Mouse (Mus musculus) midbrain, embryonic 12.5 days (tissue): ENCODE results near the gene Creg1. TPM values are rescaled to one million over a fixed set of nuclear protein-coding genes. Genes with fewer than 3 reads are reported as not detected.
"Not testable (repeated sequence)": the region's sequence is repeated elsewhere in the genome, so short reads cannot be mapped to it uniquely, and the experiment has no call there.

Experiments used
- ATAC-seq: fragments of 200-750 bp; cut with Nextera tagmentation; 2 replicates; pipeline ENCODE4 v1.8.0; 2017; ENCODE audit warnings: low read depth, moderate TSS enrichment, moderate library complexity; ENCODE audit not compliant: low FRiP score
- H3K27ac ChIP-seq: fragments of 300-500 bp; sonication (generic); replicated peaks from 2 replicates; pipeline ENCODE4 v1.5.1; 2016; ENCODE audit warnings: mild to moderate bottlenecking
- H3K27me3 ChIP-seq: fragments of 300-500 bp; sonication (generic); 2 replicates; pipeline ENCODE4 v1.6.1; 2016; ENCODE audit warnings: mild to moderate bottlenecking
- H3K36me3 ChIP-seq: fragments of 300-500 bp; sonication (generic); 2 replicates; pipeline ENCODE4 v1.6.1; 2016
- H3K4me1 ChIP-seq: fragments of 300-500 bp; sonication (generic); 2 replicates; pipeline ENCODE4 v1.6.1; 2016
- H3K4me2 ChIP-seq: fragments of 300-500 bp; sonication (generic); replicated peaks from 2 replicates; pipeline ENCODE4 v1.6.1; 2016; ENCODE audit warnings: mild to moderate bottlenecking, moderate library complexity
- H3K4me3 ChIP-seq: fragments of 300-500 bp; sonication (generic); 2 replicates; pipeline ENCODE4 v1.5.1; 2016; ENCODE audit warnings: mild to moderate bottlenecking
- H3K9ac ChIP-seq: fragments of 300-500 bp; sonication (generic); replicated peaks from 2 replicates; pipeline ENCODE4 v1.6.1; 2016; ENCODE audit warnings: mild to moderate bottlenecking, moderate library complexity
- H3K9me3 ChIP-seq: fragments of 300-500 bp; sonication (generic); 2 replicates; pipeline ENCODE4 v1.6.1; 2016; ENCODE audit warnings: mild to moderate bottlenecking
- WGBS: fragments of 180-500 bp; shearing (Covaris S2); methylation state at CpG from one replicate; pipeline ENCODE4 v1.1.7; 2016; 5-methylcytosine and 5-hydroxymethylcytosine counted together
- polyA plus RNA-seq: library from polyadenylated mRNA; unstranded; fragments of >200 nt; fragmentation: Nextera tagmentation; extraction: Ambion mirVana; gene quantifications from 2 replicates; pipeline ENCODE4 v1.2.1, GENCODE M21; 2016

The Creg1 gene
- polyA plus RNA-seq, 1 experiment from 2014 or later, result 31.6 TPM

GRCm38 (mm10) chr1:165755194-165755593 lies 8.4 kb upstream of the Creg1 start:
- Histone ChIP-seq H3K9me3 (no peaks in the 10 kb centered on the region), H3K36me3 (no peaks in the 10 kb centered on the region), H3K4me3 (no peak overlapping the region), H3K4me2 (no peak overlapping the region), H3K9ac (no peak overlapping the region), H3K27me3 (no peaks in the 10 kb centered on the region), H3K4me1 (no peaks in the 10 kb centered on the region), H3K27ac (no peak overlapping the region)
- no peak for ATAC-seq
- WGBS, result 78% methylated on average over 4 of the region's 4 CpGs

GRCm38 (mm10) chr1:165761522-165762305 lies 1.8 kb upstream of the Creg1 start:
- ATAC-seq, result no peak
- H3K9ac ChIP-seq, result no peak overlapping the region
- no peak overlapping the region for H3K4me2 ChIP-seq
- no peak overlapping the region for H3K4me3 ChIP-seq
- H3K27ac ChIP-seq, result no peak overlapping the region
- peaks cover 25% of the 10 kb centered on the region for H3K27me3 ChIP-seq
- no peaks in the 10 kb centered on the region for H3K9me3 ChIP-seq
- no peaks in the 10 kb centered on the region for H3K36me3 ChIP-seq
- peaks cover 9% of the 10 kb centered on the region for H3K4me1 ChIP-seq
- 77% methylated on average over 3 of the region's 3 CpGs for WGBS

DNA sequence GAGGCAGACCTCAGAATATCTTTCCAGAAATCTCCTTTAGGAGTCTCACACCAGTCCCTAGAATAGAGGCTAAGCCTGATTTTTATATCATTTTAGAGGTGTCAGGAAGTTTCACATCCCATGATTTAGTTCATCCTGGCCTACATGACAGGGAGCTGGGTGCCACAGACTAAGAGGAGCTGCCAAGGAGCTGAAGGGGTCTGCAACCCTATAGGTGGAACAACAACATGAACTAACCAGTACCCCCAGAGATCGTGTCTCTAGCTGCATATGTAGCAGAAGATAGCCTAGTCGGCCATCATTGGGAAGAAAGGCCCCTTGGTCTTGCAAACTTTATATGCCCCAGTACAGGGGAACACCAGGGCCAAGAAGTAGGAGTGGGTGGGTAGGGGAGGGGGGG lies 1.0 kb upstream of the Creg1 start:
- WGBS, result 88% methylated on average over 2 of the region's 2 CpGs
- not testable (repeated sequence) for H3K27ac ChIP-seq, H3K36me3 ChIP-seq, ATAC-seq, H3K4me2 ChIP-seq, H3K9me3 ChIP-seq, H3K4me1 ChIP-seq, H3K9ac ChIP-seq, H3K4me3 ChIP-seq
- H3K27me3 ChIP-seq, result peaks cover 32% of the 10 kb centered on the region

- Histone ChIP-seq H3K4me2 (peak overlapping the region; percentile 96), H3K4me3 (peak overlapping the region; percentile 77), H3K36me3 (no peaks in the 10 kb centered on the region), H3K27ac (no peak overlapping the region), H3K9me3 (no peaks in the 10 kb centered on the region), H3K9ac (no peak overlapping the region), H3K4me1 (peaks cover 9% of the 10 kb centered on the region), H3K27me3 (peaks cover 35% of the 10 kb centered on the region)
- peak; percentile 36; the same call in 1 of the 2 replicates for ATAC-seq
- 33% methylated on average over 14 of the region's 14 CpGs for WGBS
Observed at GRCm38 (mm10) chr1:165762914-165763634, 472 bp upstream of the Creg1 start.

DNA sequence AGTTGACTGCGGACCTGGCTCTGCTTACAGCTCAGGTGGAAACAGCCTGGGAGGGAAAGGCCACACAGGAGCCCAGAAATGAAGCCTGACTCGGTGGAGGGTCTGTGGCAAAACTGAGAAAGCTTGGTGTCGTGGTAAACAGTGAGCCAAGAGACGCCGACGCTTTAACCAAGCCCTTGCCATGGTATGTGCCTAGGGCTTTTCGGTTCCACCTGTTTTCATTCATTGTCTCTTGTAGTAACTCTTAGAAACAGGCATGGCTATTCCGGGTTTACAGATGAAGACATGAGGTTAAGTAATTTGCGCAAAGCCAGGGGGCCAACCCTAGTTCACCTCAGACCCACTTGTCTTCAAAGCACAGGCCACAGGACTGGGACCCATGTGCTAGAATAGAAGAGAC lies 1.0 kb downstream of the Creg1 start:
- 54% methylated on average over 9 of the region's 9 CpGs for WGBS
- H3K9ac ChIP-seq, result peak overlapping the region; percentile 73; the same call in 1 of the 2 replicates

DNA sequence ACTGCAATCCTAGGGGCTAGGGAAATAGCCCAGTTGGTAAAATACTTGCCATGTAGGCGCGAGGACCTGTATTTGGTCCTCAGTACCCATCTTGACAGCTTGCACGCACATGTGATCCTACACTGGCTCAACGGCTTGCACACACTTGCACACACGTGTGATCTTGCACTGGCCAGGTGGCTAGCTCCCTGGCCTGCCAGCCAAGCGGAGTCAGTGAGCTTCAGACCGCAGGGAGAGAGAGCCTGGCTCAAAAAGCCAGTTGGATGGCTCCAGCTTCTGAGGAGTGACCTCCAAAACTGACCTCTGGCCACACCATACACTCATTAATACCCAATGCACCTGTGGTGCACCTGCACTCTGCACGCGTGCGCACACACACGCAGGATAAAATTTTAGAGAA lies 1.5 kb downstream of the Creg1 start:
- Histone ChIP-seq H3K4me2 (no peak overlapping the region), H3K4me3 (no peak overlapping the region), H3K9me3 (no peaks in the 10 kb centered on the region), H3K9ac (no peak overlapping the region), H3K36me3 (no peaks in the 10 kb centered on the region), H3K4me1 (peaks cover 9% of the 10 kb centered on the region), H3K27me3 (peaks cover 35% of the 10 kb centered on the region), H3K27ac (no peak overlapping the region)
- ATAC-seq, result no peak
- WGBS, result 84% methylated on average over 11 of the region's 11 CpGs

More for the DNA sequence above, 1.0 kb downstream of the Creg1 start:
- H3K4me2 ChIP-seq, result peak overlapping the region; percentile 96
- ATAC-seq, result no peak
- peak overlapping the region; percentile 77 for H3K4me3 ChIP-seq
- no peaks in the 10 kb centered on the region for H3K36me3 ChIP-seq
- H3K27ac ChIP-seq, result no peak overlapping the region
- no peaks in the 10 kb centered on the region for H3K9me3 ChIP-seq
- peaks cover 9% of the 10 kb centered on the region for H3K4me1 ChIP-seq
- H3K27me3 ChIP-seq, result peaks cover 35% of the 10 kb centered on the region

- ATAC-seq, result no peak
- 86% methylated on average over 17 of the region's 17 CpGs for WGBS
- H3K9me3 ChIP-seq, result no peaks in the 10 kb centered on the region
- peaks cover 35% of the 10 kb centered on the region for H3K27me3 ChIP-seq
- H3K4me2 ChIP-seq, result no peak overlapping the region
- no peaks in the 10 kb centered on the region for H3K36me3 ChIP-seq
- H3K4me3 ChIP-seq, result no peak overlapping the region
- no peak overlapping the region for H3K27ac ChIP-seq
- peaks cover 9% of the 10 kb centered on the region for H3K4me1 ChIP-seq
- H3K9ac ChIP-seq, result no peak overlapping the region
Observed at GRCm38 (mm10) chr1:165765651-165766294, 2.2 kb downstream of the Creg1 start.

DNA sequence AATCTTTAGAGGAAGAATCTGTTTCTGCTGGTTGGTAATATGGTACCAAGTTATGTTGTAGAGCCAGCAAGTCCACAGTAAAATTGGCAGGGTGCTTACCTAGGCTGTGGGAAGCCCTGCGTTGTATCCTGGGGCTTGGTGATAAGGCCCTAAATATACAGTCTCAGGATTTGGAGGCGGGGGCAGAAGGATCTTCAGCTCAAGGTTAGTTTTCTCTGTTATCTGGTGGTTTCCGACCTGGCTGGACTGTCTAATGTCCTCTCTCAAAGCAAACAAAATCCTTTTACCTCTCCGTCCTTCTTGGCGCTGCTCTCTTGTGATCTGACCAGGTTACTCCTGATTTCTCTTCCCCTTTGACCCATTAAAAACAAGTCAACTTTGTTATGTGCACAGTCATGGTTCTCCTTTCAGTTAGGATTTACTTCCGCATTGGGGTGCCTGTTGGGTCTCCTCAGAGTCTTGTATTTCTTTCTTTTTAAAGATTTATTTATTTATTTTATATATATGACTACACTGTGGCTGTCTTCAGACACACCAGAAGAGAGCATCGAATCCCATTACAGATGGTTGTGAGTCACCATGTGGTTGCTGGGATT lies 2.8 kb downstream of the Creg1 start:
- H3K36me3 ChIP-seq, result no peaks in the 10 kb centered on the region
- no peak overlapping the region for H3K4me2 ChIP-seq
- no peak overlapping the region for H3K27ac ChIP-seq
- peaks cover 33% of the 10 kb centered on the region for H3K27me3 ChIP-seq
- peaks cover 9% of the 10 kb centered on the region for H3K4me1 ChIP-seq
- WGBS, result 88% methylated on average over 7 of the region's 7 CpGs
- no peak overlapping the region for H3K4me3 ChIP-seq
- no peak for ATAC-seq
- no peak overlapping the region for H3K9ac ChIP-seq
- H3K9me3 ChIP-seq, result no peaks in the 10 kb centered on the region

- no peak overlapping the region for H3K27ac ChIP-seq
- H3K9me3 ChIP-seq, result no peaks in the 10 kb centered on the region
- H3K36me3 ChIP-seq, result no peaks in the 10 kb centered on the region
- no peak overlapping the region for H3K4me2 ChIP-seq
- 86% methylated on average over 9 of the region's 9 CpGs for WGBS
- no peak overlapping the region for H3K9ac ChIP-seq
- H3K4me1 ChIP-seq, result peaks cover 5% of the 10 kb centered on the region
- H3K27me3 ChIP-seq, result peaks cover 34% of the 10 kb centered on the region
- H3K4me3 ChIP-seq, result no peak overlapping the region
- no peak for ATAC-seq
Observed at GRCm38 (mm10) chr1:165768894-165769512, 5.5 kb downstream of the Creg1 start.

DNA sequence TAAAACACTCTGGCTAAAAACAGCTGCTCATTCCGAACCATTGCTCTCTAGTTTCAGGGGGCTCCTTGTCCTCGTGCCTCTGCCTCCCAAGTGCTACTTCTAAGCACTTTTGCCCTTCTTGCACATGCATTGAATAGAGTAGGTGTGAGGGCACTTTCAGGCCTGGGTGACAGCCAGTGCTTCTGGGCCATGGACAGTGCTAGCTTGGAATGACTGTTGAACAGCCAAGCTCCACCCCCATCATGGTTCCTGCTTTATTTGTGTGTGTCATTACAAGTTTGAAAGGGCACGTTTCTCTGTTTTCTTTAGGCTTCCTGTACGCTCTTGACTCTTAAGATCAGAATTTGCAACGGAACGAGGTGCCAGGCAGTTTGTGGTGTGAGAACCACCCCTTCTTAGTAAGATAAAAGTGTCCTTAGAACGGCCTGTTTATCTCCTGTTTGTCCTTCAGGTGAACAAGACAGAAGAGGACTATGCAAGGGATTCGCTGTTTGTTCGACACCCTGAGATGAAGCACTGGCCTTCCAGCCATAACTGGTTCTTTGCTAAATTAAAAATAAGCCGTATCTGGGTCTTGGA lies 6.7 kb downstream of the Creg1 start:
- no peak overlapping the region for H3K4me3 ChIP-seq
- peaks cover 21% of the 10 kb centered on the region for H3K27me3 ChIP-seq
- H3K9me3 ChIP-seq, result no peaks in the 10 kb centered on the region
- H3K36me3 ChIP-seq, result no peaks in the 10 kb centered on the region
- 83% methylated on average over 10 of the region's 10 CpGs for WGBS
- no peak overlapping the region for H3K4me2 ChIP-seq
- H3K27ac ChIP-seq, result no peak overlapping the region
- ATAC-seq, result no peak
- no peaks in the 10 kb centered on the region for H3K4me1 ChIP-seq
- H3K9ac ChIP-seq, result no peak overlapping the region

DNA sequence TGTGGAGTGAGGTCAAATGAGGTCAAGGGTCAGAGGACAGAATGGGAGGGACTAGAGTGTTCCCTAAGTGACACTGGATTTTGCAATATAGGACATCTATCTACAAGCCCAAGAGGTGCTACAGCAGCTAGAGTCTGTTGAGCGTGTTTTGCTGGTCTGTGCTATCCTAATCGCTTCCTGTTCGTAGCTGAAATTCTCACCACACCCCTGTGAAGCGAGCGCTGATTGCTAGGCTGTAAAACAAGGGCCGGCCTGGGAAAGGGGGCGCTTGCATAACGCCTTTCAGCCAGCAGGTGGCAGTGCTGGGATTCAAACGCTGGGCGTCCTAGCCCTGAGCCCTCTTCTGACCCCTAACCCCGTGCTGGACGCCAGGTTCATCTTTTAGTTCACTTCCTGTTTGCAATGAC lies 7.9 kb downstream of the Creg1 start:
- Histone ChIP-seq H3K4me3 (peak overlapping the region; percentile 13; the same call in 1 of the 2 replicates), H3K9me3 (no peaks in the 10 kb centered on the region), H3K4me2 (peak overlapping the region; percentile 11; the same call in 1 of the 2 replicates), H3K36me3 (no peaks in the 10 kb centered on the region), H3K27ac (no peak overlapping the region), H3K9ac (no peak overlapping the region), H3K4me1 (peaks cover under 1% of the 10 kb centered on the region; the same call in 1 of the 2 replicates), H3K27me3 (peaks cover 21% of the 10 kb centered on the region)
- 2% methylated on average over 12 of the region's 12 CpGs for WGBS
- peak; percentile 57 for ATAC-seq
